ENCODE assay signal across 11 mouse cellular contexts in the genomic region with DNA sequence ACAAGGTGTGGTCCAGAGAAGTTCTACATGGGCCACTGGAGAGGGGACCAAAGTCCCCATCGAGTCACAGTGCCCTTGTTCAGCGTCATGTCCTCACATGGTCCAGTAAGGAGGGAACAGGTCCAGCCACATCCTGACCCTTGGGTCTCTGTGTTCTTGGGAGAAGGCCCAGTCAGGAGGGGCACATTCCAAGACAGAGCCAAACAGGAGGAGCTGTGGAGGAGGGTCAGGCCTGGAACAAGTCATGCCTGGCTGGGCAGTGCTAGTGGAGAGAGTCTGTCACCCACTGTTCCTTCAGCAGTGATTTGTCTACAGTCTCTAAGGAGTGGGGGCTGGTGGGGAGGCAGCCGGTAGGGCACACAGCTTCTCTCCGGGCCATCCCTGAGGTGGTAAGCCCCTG. TPM values are rescaled to one million over a fixed set of nuclear protein-coding genes. Genes with fewer than 3 reads are reported as not detected.
DNase-seq lines count a peak whose midpoint lies in the region; ATAC-seq and TF ChIP-seq lines count a peak whose summit lies in the region.
"Had no signal": no experiment of that assay in that cellular context is flagged by ENCODE, and none has a peak within 500 bp of the region (broad histone marks: within the 10 kb centered on the region; RNA-seq: fewer than 3 reads in every experiment).

No protein-coding gene starts in this region.

- no peak overlapping the region for H3K4me2 ChIP-seq in embryonic facial prominence, embryonic 13.5 days
- no peak overlapping the region for H3K4me2 ChIP-seq in heart, embryonic 16.5 days (ENCODE audit: low read depth, low read length)
- no peak overlapping the region for H3K4me2 ChIP-seq in limb, embryonic 15.5 days
- H3K4me2 ChIP-seq: embryonic facial prominence, embryonic 12.5 days had no signal

- 0 out of 2 replicates have a peak overlapping the region, but pooled peaks have one; percentile 7 for H3K27ac ChIP-seq in embryonic facial prominence, embryonic 13.5 days
- no peak overlapping the region for H3K27ac ChIP-seq in embryonic facial prominence, embryonic 10.5 days (replicated peaks)
- H3K27ac ChIP-seq in heart, embryonic 16.5 days (ENCODE audit: low read length) = peak overlapping the region; percentile 0
- no peak overlapping the region; the same call in 1 of the 2 replicates for H3K27ac ChIP-seq in limb, embryonic 15.5 days
- H3K27ac ChIP-seq: embryonic facial prominence, embryonic 12.5 days had no signal

- peaks cover 22% of the 10 kb centered on the region for H3K4me1 ChIP-seq in embryonic facial prominence, embryonic 13.5 days
- H3K4me1 ChIP-seq in embryonic facial prominence, embryonic 10.5 days = peaks cover 38% of the 10 kb centered on the region
- peaks cover 88% of the 10 kb centered on the region for H3K4me1 ChIP-seq in G1E (ENCODE audit: insufficient read depth, low read depth, low read length)
- H3K4me1 ChIP-seq in heart, embryonic 16.5 days (ENCODE audit: control insufficient read depth, insufficient read depth, low read length) = peaks cover 25% of the 10 kb centered on the region
- H3K4me1 ChIP-seq in limb, embryonic 15.5 days = peaks cover 27% of the 10 kb centered on the region

- peaks cover 35% of the 10 kb centered on the region for H3K27me3 ChIP-seq in embryonic facial prominence, embryonic 13.5 days
- peaks cover 43% of the 10 kb centered on the region for H3K27me3 ChIP-seq in embryonic facial prominence, embryonic 10.5 days (replicated peaks; ENCODE audit: low read depth, poor library complexity, severe bottlenecking)
- no peaks in the 10 kb centered on the region for H3K27me3 ChIP-seq in G1E (ENCODE audit: insufficient read depth, low read length)
- peaks cover 2% of the 10 kb centered on the region; the same call in 1 of the 2 replicates for H3K27me3 ChIP-seq in heart, embryonic 16.5 days (ENCODE audit: control insufficient read depth, insufficient read depth, low read length)
- H3K27me3 ChIP-seq in limb, embryonic 15.5 days = peaks cover 33% of the 10 kb centered on the region

- no peak for TF ChIP-seq CTCF in G1E (IDR thresholded peaks at IDR 0.05; ENCODE audit: low read depth, low read length)

- no peak for ATAC-seq in embryonic facial prominence, embryonic 13.5 days (ENCODE audit: insufficient number of reproducible peaks, insufficient read depth, low FRiP score, low TSS enrichment, low read depth)
- no peak for ATAC-seq in G1E (ENCODE audit: extremely low read depth, insufficient number of reproducible peaks, low FRiP score, poor library complexity, severe bottlenecking)
- ATAC-seq in heart, embryonic 16.5 days (replicated peaks; ENCODE audit: extremely low read depth, insufficient read depth, low FRiP score) = no peak
- 0 out of 2 replicates have a peak, but pooled peaks have one; percentile 10 for ATAC-seq in limb, embryonic 15.5 days (ENCODE audit: insufficient number of reproducible peaks, low FRiP score, low TSS enrichment, low read depth)
- ATAC-seq in erythroid progenitor cell, adult 5-6 weeks (replicated peaks; ENCODE audit: low FRiP score, poor library complexity, severe bottlenecking) = no peak

- no peak overlapping the region for H3K4me3 ChIP-seq in embryonic facial prominence, embryonic 13.5 days
- no peak overlapping the region for H3K4me3 ChIP-seq in embryonic facial prominence, embryonic 10.5 days
- peak overlapping the region; percentile 89; the same call in 1 of the 2 replicates for H3K4me3 ChIP-seq in G1E (ENCODE audit: low read depth, low read length)
- H3K4me3 ChIP-seq in heart, embryonic 16.5 days (ENCODE audit: low read length) = no peak overlapping the region
- no peak overlapping the region for H3K4me3 ChIP-seq in limb, embryonic 15.5 days
- H3K4me3 ChIP-seq: embryonic facial prominence, embryonic 12.5 days had no signal

- WGBS in embryonic facial prominence, embryonic 13.5 days = 82% methylated on average over 4 of the region's 4 CpGs
- 76% methylated on average over 4 of the region's 4 CpGs for WGBS in embryonic facial prominence, embryonic 10.5 days
- WGBS in heart, embryonic 16.5 days = 67% methylated on average over 4 of the region's 4 CpGs
- WGBS in limb, embryonic 15.5 days = 80% methylated on average over 4 of the region's 4 CpGs

- H3K36me3 ChIP-seq in embryonic facial prominence, embryonic 13.5 days = peaks cover 50% of the 10 kb centered on the region
- H3K36me3 ChIP-seq in embryonic facial prominence, embryonic 10.5 days (replicated peaks) = peaks cover 55% of the 10 kb centered on the region
- peaks cover 72% of the 10 kb centered on the region for H3K36me3 ChIP-seq in G1E (replicated peaks)
- peaks cover 40% of the 10 kb centered on the region for H3K36me3 ChIP-seq in heart, embryonic 16.5 days (ENCODE audit: control insufficient read depth, insufficient read depth)
- peaks cover 43% of the 10 kb centered on the region for H3K36me3 ChIP-seq in limb, embryonic 15.5 days

- H3K9ac ChIP-seq in embryonic facial prominence, embryonic 13.5 days = no peak overlapping the region
- H3K9ac ChIP-seq in heart, embryonic 16.5 days (ENCODE audit: low read length) = no peak overlapping the region
- no peak overlapping the region for H3K9ac ChIP-seq in limb, embryonic 15.5 days
- H3K9ac ChIP-seq: embryonic facial prominence, embryonic 12.5 days had no signal

- DNase-seq in embryonic facial prominence, embryonic 10.5 days (ENCODE audit: low spot score) = no peak
- DNase-seq in G1E (ENCODE audit: low spot score) = no peak
- peak; percentile 88 for DNase-seq in testis, postnatal 14 days (ENCODE audit: low spot score)
- DNase-seq in embryo, embryonic 10 days (ENCODE audit: low spot score) = no peak

- H3K9me3 ChIP-seq in embryonic facial prominence, embryonic 13.5 days = no peaks in the 10 kb centered on the region
- H3K9me3 ChIP-seq in embryonic facial prominence, embryonic 10.5 days = no peaks in the 10 kb centered on the region
- no peaks in the 10 kb centered on the region for H3K9me3 ChIP-seq in G1E (replicated peaks)
- no peaks in the 10 kb centered on the region for H3K9me3 ChIP-seq in heart, embryonic 16.5 days (replicated peaks; ENCODE audit: control insufficient read depth, low read length)
- no peaks in the 10 kb centered on the region for H3K9me3 ChIP-seq in limb, embryonic 15.5 days
- H3K9me3 ChIP-seq: embryonic facial prominence, embryonic 12.5 days had no signal

RNA-seq across cellular contexts. Expression of a gene that starts 3.6 kb away (rescaled TPM):
- 12.5 and 16.8 TPM in 2 replicates for polyA plus RNA-seq in embryonic facial prominence, embryonic 13.5 days (2015; fragmentation: Nextera tagmentation; extraction: Ambion mirVana)
- 19.3 and 24.5 TPM in 2 replicates for polyA plus RNA-seq in embryonic facial prominence, embryonic 10.5 days (2016; fragmentation: Nextera tagmentation; extraction: Ambion mirVana)
- 74.3 and 100.0 TPM in 2 replicates for total RNA-seq in G1E (2014; fragmentation: Nextera tagmentation)
- total RNA-seq in G1E (2017) = 69.2 and 103 TPM in 2 replicates
- 58.4 and 87.4 TPM in 2 replicates for polyA plus RNA-seq in G1E (2012)
- polyA plus RNA-seq in heart, embryonic 16.5 days (2015; fragmentation: Nextera tagmentation; extraction: Ambion mirVana) = 29.3 and 38.1 TPM in 2 replicates
- 17.6 and 24.6 TPM in 2 replicates for polyA plus RNA-seq in limb, embryonic 15.5 days (2015; fragmentation: Nextera tagmentation; extraction: Ambion mirVana)
- 62.0 and 72.9 TPM in 2 replicates for total RNA-seq in erythroid progenitor cell, adult 5-6 weeks (2015; ENCODE audit: low replicate concordance)
- 26.7 and 39.6 TPM in 2 replicates for total RNA-seq in erythroid progenitor cell, adult 5-6 weeks (2017; ENCODE audit: low replicate concordance)

RNA-seq across cellular contexts. Expression of a gene that starts 10.9 kb away (rescaled TPM):
- polyA plus RNA-seq in embryonic facial prominence, embryonic 13.5 days (2015; fragmentation: Nextera tagmentation; extraction: Ambion mirVana) = 20.1 and 21.4 TPM in 2 replicates
- 24.9 and 27.3 TPM in 2 replicates for polyA plus RNA-seq in embryonic facial prominence, embryonic 10.5 days (2016; fragmentation: Nextera tagmentation; extraction: Ambion mirVana)
- 17.5 and 24.8 TPM in 2 replicates for total RNA-seq in G1E (2014; fragmentation: Nextera tagmentation)
- total RNA-seq in G1E (2017) = 28.7 and 40.7 TPM in 2 replicates
- 201 and 254 TPM in 2 replicates for polyA plus RNA-seq in G1E (2012)
- 14.7 and 15.1 TPM in 2 replicates for polyA plus RNA-seq in heart, embryonic 16.5 days (2015; fragmentation: Nextera tagmentation; extraction: Ambion mirVana)
- polyA plus RNA-seq in limb, embryonic 15.5 days (2015; fragmentation: Nextera tagmentation; extraction: Ambion mirVana) = 14.7 and 17.1 TPM in 2 replicates
- total RNA-seq in erythroid progenitor cell, adult 5-6 weeks (2015; ENCODE audit: low replicate concordance) = 11.5 and 13.8 TPM in 2 replicates
- 53.3 and 61.0 TPM in 2 replicates for total RNA-seq in erythroid progenitor cell, adult 5-6 weeks (2017; ENCODE audit: low replicate concordance)

RNA-seq across cellular contexts. Expression of a gene that starts 20.1 kb away (rescaled TPM):
- not detected in 2 replicates for polyA plus RNA-seq in embryonic facial prominence, embryonic 13.5 days (2015; fragmentation: Nextera tagmentation; extraction: Ambion mirVana)
- polyA plus RNA-seq in embryonic facial prominence, embryonic 10.5 days (2016; fragmentation: Nextera tagmentation; extraction: Ambion mirVana) = not detected in 2 replicates
- total RNA-seq in G1E (2014; fragmentation: Nextera tagmentation) = not detected in 2 replicates
- total RNA-seq in G1E (2017) = not detected in 2 replicates
- not detected in 2 replicates for polyA plus RNA-seq in G1E (2012)
- not detected in 2 replicates for polyA plus RNA-seq in heart, embryonic 16.5 days (2015; fragmentation: Nextera tagmentation; extraction: Ambion mirVana)
- not detected in 2 replicates for polyA plus RNA-seq in limb, embryonic 15.5 days (2015; fragmentation: Nextera tagmentation; extraction: Ambion mirVana)
- total RNA-seq in erythroid progenitor cell, adult 5-6 weeks (2015; ENCODE audit: low replicate concordance) = not detected in 2 replicates
- total RNA-seq in erythroid progenitor cell, adult 5-6 weeks (2017; ENCODE audit: low replicate concordance) = not detected in 2 replicates
- total RNA-seq: liver, adult 2 months had no signal
- polyA plus RNA-seq: embryonic facial prominence, embryonic 12.5 days; liver, adult 2 months; stomach, embryonic 14.5 days had no signal

RNA-seq across cellular contexts. Expression of a gene that starts 47.4 kb away (rescaled TPM):
- 17.2 and 17.9 TPM in 2 replicates for polyA plus RNA-seq in embryonic facial prominence, embryonic 13.5 days (2015; fragmentation: Nextera tagmentation; extraction: Ambion mirVana)
- polyA plus RNA-seq in embryonic facial prominence, embryonic 10.5 days (2016; fragmentation: Nextera tagmentation; extraction: Ambion mirVana) = 20.5 and 23.5 TPM in 2 replicates
- total RNA-seq in G1E (2014; fragmentation: Nextera tagmentation) = 12.0 and 14.7 TPM in 2 replicates
- 6.1 and 7.7 TPM in 2 replicates for total RNA-seq in G1E (2017)
- 6.6 and 8.6 TPM in 2 replicates for polyA plus RNA-seq in G1E (2012)
- 14.1 and 17.7 TPM in 2 replicates for polyA plus RNA-seq in heart, embryonic 16.5 days (2015; fragmentation: Nextera tagmentation; extraction: Ambion mirVana)
- 13.7 and 16.1 TPM in 2 replicates for polyA plus RNA-seq in limb, embryonic 15.5 days (2015; fragmentation: Nextera tagmentation; extraction: Ambion mirVana)
- 5.0 and 7.9 TPM in 2 replicates for total RNA-seq in erythroid progenitor cell, adult 5-6 weeks (2015; ENCODE audit: low replicate concordance)
- total RNA-seq in erythroid progenitor cell, adult 5-6 weeks (2017; ENCODE audit: low replicate concordance) = 11.6 and 13.8 TPM in 2 replicates

RNA-seq across cellular contexts. Expression of a gene that starts 47.5 kb away (rescaled TPM):
- polyA plus RNA-seq in embryonic facial prominence, embryonic 13.5 days (2015; fragmentation: Nextera tagmentation; extraction: Ambion mirVana) = 15.4 and 18.1 TPM in 2 replicates
- polyA plus RNA-seq in embryonic facial prominence, embryonic 10.5 days (2016; fragmentation: Nextera tagmentation; extraction: Ambion mirVana) = 12.1 and 13.8 TPM in 2 replicates
- total RNA-seq in G1E (2014; fragmentation: Nextera tagmentation) (6.8 and 11.0 TPM in 2 replicates), G1E (2017) (17.0 and 20.5 TPM in 2 replicates)
- 13.4 and 16.7 TPM in 2 replicates for polyA plus RNA-seq in G1E (2012)
- 8.5 and 8.6 TPM in 2 replicates for polyA plus RNA-seq in heart, embryonic 16.5 days (2015; fragmentation: Nextera tagmentation; extraction: Ambion mirVana)
- 11.4 and 12.6 TPM in 2 replicates for polyA plus RNA-seq in limb, embryonic 15.5 days (2015; fragmentation: Nextera tagmentation; extraction: Ambion mirVana)
- total RNA-seq in erythroid progenitor cell, adult 5-6 weeks (2015; ENCODE audit: low replicate concordance) = 5.0 and 10.8 TPM in 2 replicates
- total RNA-seq in erythroid progenitor cell, adult 5-6 weeks (2017; ENCODE audit: low replicate concordance) = 3.3 and 7.1 TPM in 2 replicates

Comparison
In these comparisons a context has a peak if more than half of its experiments do, and no peak if none do; other contexts are left out.
1. H3K27ac ChIP-seq: peak in embryonic facial prominence, embryonic 13.5 days (single experiment) and heart, embryonic 16.5 days (single experiment); none in embryonic facial prominence, embryonic 10.5 days (single experiment) and limb, embryonic 15.5 days (single experiment).